Mouse (Mus musculus) intestine, embryonic 14.5 days (tissue): ENCODE measurements at regions not wholly inside any gene's neighbourhood (a gene's known extent, or its start where the extent isn't known, plus 50 kb on each side); places are given as distances from the start of the nearest gene placed in this dataset.

ENCODE experiments used
- ATAC-seq: fragments of 200-750 bp; cut with Nextera tagmentation; replicated peaks from 2 replicates; pipeline ENCODE4 v1.8.0; 2017; ENCODE audit warnings: low read depth, moderate number of reproducible peaks, moderate TSS enrichment, moderate library complexity; ENCODE audit not compliant: low FRiP score, low TSS enrichment
- DNase-seq: peaks from one replicate; pipeline ENCODE4 v3.0.0-alpha.2; 2018; ENCODE audit warnings: low spot score
- H3K27ac ChIP-seq: fragments of 300-500 bp; sonication (generic); 2 replicates; pipeline ENCODE4 v1.5.1; 2014; ENCODE audit warnings: low read depth, mild to moderate bottlenecking, control low read depth
- H3K27me3 ChIP-seq: fragments of 300-500 bp; sonication (generic); replicated peaks from 2 replicates; pipeline ENCODE4 v1.6.1; 2014; ENCODE audit warnings: low read length, control low read depth; ENCODE audit not compliant: control insufficient read depth, insufficient read depth
- H3K36me3 ChIP-seq: fragments of 300-500 bp; sonication (generic); 2 replicates; pipeline ENCODE4 v1.6.1; 2014; ENCODE audit warnings: low read length, control low read depth; ENCODE audit not compliant: control insufficient read depth, insufficient read depth
- H3K4me1 ChIP-seq: fragments of 300-500 bp; sonication (generic); replicated peaks from 2 replicates; pipeline ENCODE4 v1.6.1; 2014; ENCODE audit warnings: low read length, control low read depth, mixed read lengths; ENCODE audit not compliant: control insufficient read depth, insufficient read depth
- H3K4me2 ChIP-seq: fragments of 300-500 bp; sonication (generic); 2 replicates; pipeline ENCODE4 v1.6.1; 2014; ENCODE audit warnings: low read length
- H3K4me3 ChIP-seq: fragments of 300-500 bp; sonication (generic); 2 replicates; pipeline ENCODE4 v1.5.1; 2014; ENCODE audit warnings: low read depth, low read length, control low read depth, mixed read lengths
- H3K9ac ChIP-seq: fragments of 300-500 bp; sonication (generic); 2 replicates; pipeline ENCODE4 v1.6.1; 2014; ENCODE audit warnings: mild to moderate bottlenecking, low read length
- H3K9me3 ChIP-seq: fragments of 300-500 bp; sonication (generic); 2 replicates; pipeline ENCODE4 v1.6.1; 2016; ENCODE audit warnings: low read length, control low read depth; ENCODE audit not compliant: control insufficient read depth
- WGBS: fragments of 180-500 bp; shearing (Covaris S2); extraction: QIAGEN DNeasy Blood & Tissue Kit; methylation state at CpG from one replicate; pipeline ENCODE4 v1.1.7; 2014; 5-methylcytosine and 5-hydroxymethylcytosine counted together

- no peak for DNase-seq
- WGBS = 85% methylated on average over 3 of the region's 3 CpGs
Measured at GRCm38 (mm10) chr16:49497521-49498010, 201.5 kb upstream of the Ift57 start.

GRCm38 (mm10) chr16:49500818-49501217 is 198.2 kb upstream of the Ift57 start:
- Histone ChIP-seq H3K27me3 (no peaks in the 10 kb centered on the region), H3K27ac (no peak overlapping the region), H3K4me1 (no peaks in the 10 kb centered on the region), H3K4me2 (no peak overlapping the region), H3K9me3 (no peaks in the 10 kb centered on the region), H3K4me3 (no peak overlapping the region), H3K9ac (no peak overlapping the region), H3K36me3 (no peaks in the 10 kb centered on the region)
- WGBS = 32% methylated on average over 4 of the region's 4 CpGs
- DNase-seq (no peak), ATAC-seq (no peak)

More at GRCm38 (mm10) chr16:49497521-49498010, 201.5 kb upstream of the Ift57 start:
- H3K9me3 ChIP-seq = no peaks in the 10 kb centered on the region
- H3K4me2 ChIP-seq = no peak overlapping the region
- H3K9ac ChIP-seq = no peak overlapping the region
- H3K4me3 ChIP-seq = no peak overlapping the region
- no peak overlapping the region for H3K27ac ChIP-seq
- no peaks in the 10 kb centered on the region for H3K4me1 ChIP-seq
- no peaks in the 10 kb centered on the region for H3K27me3 ChIP-seq
- H3K36me3 ChIP-seq = no peaks in the 10 kb centered on the region
- no peak for ATAC-seq

GRCm38 (mm10) chr16:49503897-49504413 is 195.1 kb upstream of the Ift57 start:
- Histone ChIP-seq H3K27ac (no peak overlapping the region), H3K27me3 (no peaks in the 10 kb centered on the region), H3K4me1 (no peaks in the 10 kb centered on the region), H3K4me2 (0 out of 2 replicates have a peak overlapping the region, but pooled peaks have one; percentile 5), H3K9ac (no peak overlapping the region), H3K36me3 (no peaks in the 10 kb centered on the region), H3K9me3 (no peaks in the 10 kb centered on the region), H3K4me3 (no peak overlapping the region)
- ATAC-seq = no peak
- 59% methylated on average over 14 of the region's 14 CpGs for WGBS
- no peak for DNase-seq

GRCm38 (mm10) chr16:49504669-49505068 is 194.4 kb upstream of the Ift57 start:
- Histone ChIP-seq H3K27me3 (no peaks in the 10 kb centered on the region), H3K4me3 (no peak overlapping the region), H3K9me3 (no peaks in the 10 kb centered on the region), H3K9ac (no peak overlapping the region), H3K27ac (no peak overlapping the region), H3K4me2 (no peak overlapping the region), H3K4me1 (no peaks in the 10 kb centered on the region), H3K36me3 (no peaks in the 10 kb centered on the region)
- ATAC-seq (no peak), DNase-seq (no peak)
- 90% methylated on average over 6 of the region's 6 CpGs for WGBS

- no peak for ATAC-seq
- H3K9ac ChIP-seq = no peak overlapping the region
- WGBS = 69% methylated on average over 9 of the region's 9 CpGs
Measured at GRCm38 (mm10) chr16:49505271-49505670, 193.8 kb upstream of the Ift57 start.

GRCm38 (mm10) chr16:49518844-49519243 is 180.2 kb upstream of the Ift57 start:
- Histone ChIP-seq H3K9me3 (no peaks in the 10 kb centered on the region), H3K27me3 (no peaks in the 10 kb centered on the region), H3K36me3 (no peaks in the 10 kb centered on the region), H3K4me2 (no peak overlapping the region), H3K27ac (no peak overlapping the region), H3K9ac (no peak overlapping the region), H3K4me3 (no peak overlapping the region), H3K4me1 (no peaks in the 10 kb centered on the region)
- 93% methylated on average over 3 of the region's 3 CpGs for WGBS
- DNase-seq (no peak), ATAC-seq (no peak)

More at GRCm38 (mm10) chr16:49505271-49505670, 193.8 kb upstream of the Ift57 start:
- H3K4me3 ChIP-seq = no peak overlapping the region
- no peaks in the 10 kb centered on the region for H3K27me3 ChIP-seq
- no peak overlapping the region for H3K4me2 ChIP-seq
- no peaks in the 10 kb centered on the region for H3K36me3 ChIP-seq
- no peak for DNase-seq
- no peaks in the 10 kb centered on the region for H3K9me3 ChIP-seq
- no peak overlapping the region for H3K27ac ChIP-seq
- no peaks in the 10 kb centered on the region for H3K4me1 ChIP-seq

- ATAC-seq (no peak), DNase-seq (no peak)
- Histone ChIP-seq H3K27ac (no peak overlapping the region), H3K4me1 (no peaks in the 10 kb centered on the region), H3K4me3 (no peak overlapping the region), H3K9ac (no peak overlapping the region), H3K9me3 (no peaks in the 10 kb centered on the region), H3K36me3 (no peaks in the 10 kb centered on the region), H3K27me3 (no peaks in the 10 kb centered on the region), H3K4me2 (no peak overlapping the region)
- 77% methylated on average over 3 of the region's 3 CpGs for WGBS
Measured at GRCm38 (mm10) chr16:49520411-49520810, 178.6 kb upstream of the Ift57 start.

GRCm38 (mm10) chr16:49521685-49522084 is 177.3 kb upstream of the Ift57 start:
- Histone ChIP-seq H3K27me3 (no peaks in the 10 kb centered on the region), H3K4me3 (no peak overlapping the region), H3K36me3 (no peaks in the 10 kb centered on the region), H3K9ac (no peak overlapping the region), H3K4me1 (no peaks in the 10 kb centered on the region), H3K4me2 (no peak overlapping the region), H3K27ac (no peak overlapping the region), H3K9me3 (no peaks in the 10 kb centered on the region)
- ATAC-seq = no peak
- WGBS = 61% methylated on average over 2 of the region's 2 CpGs
- no peak for DNase-seq

GRCm38 (mm10) chr16:49522576-49522975 is 176.5 kb upstream of the Ift57 start:
- no peak for ATAC-seq
- no peak overlapping the region for H3K9ac ChIP-seq
- H3K27ac ChIP-seq = no peak overlapping the region

More at GRCm38 (mm10) chr16:49522576-49522975, 176.5 kb upstream of the Ift57 start:
- no peaks in the 10 kb centered on the region for H3K27me3 ChIP-seq
- no peak overlapping the region for H3K4me3 ChIP-seq
- H3K4me2 ChIP-seq = no peak overlapping the region
- no peaks in the 10 kb centered on the region for H3K36me3 ChIP-seq
- no peaks in the 10 kb centered on the region for H3K9me3 ChIP-seq
- WGBS = 60% methylated on average over 5 of the region's 5 CpGs
- no peaks in the 10 kb centered on the region for H3K4me1 ChIP-seq
- DNase-seq = no peak
